Mouse (Mus musculus) B cell, adult 2 months (primary cell): ENCODE results near the gene Hes2.
A peak's percentile ranks its signal among the peaks of the same experiment; 100 is the strongest.

Source experiments
- DNase-seq, 2 experiments: peaks; one replicate each; pipeline ENCODE4 v3.0.0; 2022

Gene Hes2

DNA sequence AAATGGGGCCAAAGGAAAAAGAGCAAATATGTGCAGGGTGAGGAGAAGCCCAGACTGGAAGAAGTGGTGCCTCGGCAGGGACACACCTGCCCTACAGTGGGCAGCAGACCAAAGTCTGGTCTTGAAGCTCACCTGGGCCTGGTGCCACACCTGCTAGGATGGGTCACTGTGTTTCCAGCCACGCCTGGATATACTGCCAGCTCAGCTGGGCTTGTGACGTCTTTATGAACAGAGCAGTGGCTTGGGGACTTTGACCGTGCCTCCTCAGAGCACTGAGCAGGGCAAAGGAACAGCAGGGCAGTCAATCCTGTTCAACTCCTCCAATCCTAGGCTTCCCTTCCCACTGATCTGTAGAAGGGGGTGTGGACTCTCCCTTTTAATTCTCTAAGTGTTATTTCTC lies 2.1 kb downstream of the Hes2 start:
- no peak for DNase-seq

DNA sequence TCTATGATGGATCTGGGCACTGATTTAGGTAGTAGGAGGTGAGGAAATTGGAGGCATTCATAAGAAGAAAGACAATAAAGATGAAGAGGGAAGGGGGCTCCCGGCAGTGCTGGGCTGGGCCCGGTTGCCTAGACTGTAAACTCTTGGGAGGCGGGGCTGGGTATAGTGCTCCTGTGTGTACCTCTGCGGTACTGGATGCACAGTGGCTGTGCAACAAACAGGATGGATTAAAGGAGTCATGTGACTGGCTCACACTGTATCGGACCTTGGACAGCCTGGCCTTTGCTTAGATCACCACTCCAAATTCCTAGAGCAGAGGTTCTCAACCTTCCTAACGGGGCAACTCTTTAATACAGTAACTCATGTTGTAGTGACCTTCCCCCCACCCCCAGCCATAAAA lies 2.9 kb downstream of the Hes2 start:
- DNase-seq, result no peak

DNA sequence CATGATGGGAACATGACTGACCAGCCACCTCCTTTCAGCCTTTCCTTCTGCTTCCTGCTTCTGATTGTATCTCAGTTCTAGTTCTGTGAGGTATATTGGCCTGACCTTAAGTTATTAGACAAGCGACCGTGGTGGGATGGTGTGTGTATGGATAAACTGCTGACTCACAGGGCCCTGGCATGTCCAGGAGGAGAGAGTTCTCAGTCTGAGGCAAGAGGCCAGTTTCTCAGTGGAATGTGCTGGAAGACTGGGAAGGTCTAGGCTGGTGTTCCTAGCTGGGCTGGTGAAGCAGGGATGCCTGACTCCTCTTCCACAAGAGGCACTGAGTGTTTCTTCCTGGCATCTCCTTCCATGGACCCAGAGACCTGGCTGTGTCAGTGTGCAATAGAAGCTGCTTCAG lies 4.1 kb downstream of the Hes2 start:
- DNase-seq, result no peak

DNA sequence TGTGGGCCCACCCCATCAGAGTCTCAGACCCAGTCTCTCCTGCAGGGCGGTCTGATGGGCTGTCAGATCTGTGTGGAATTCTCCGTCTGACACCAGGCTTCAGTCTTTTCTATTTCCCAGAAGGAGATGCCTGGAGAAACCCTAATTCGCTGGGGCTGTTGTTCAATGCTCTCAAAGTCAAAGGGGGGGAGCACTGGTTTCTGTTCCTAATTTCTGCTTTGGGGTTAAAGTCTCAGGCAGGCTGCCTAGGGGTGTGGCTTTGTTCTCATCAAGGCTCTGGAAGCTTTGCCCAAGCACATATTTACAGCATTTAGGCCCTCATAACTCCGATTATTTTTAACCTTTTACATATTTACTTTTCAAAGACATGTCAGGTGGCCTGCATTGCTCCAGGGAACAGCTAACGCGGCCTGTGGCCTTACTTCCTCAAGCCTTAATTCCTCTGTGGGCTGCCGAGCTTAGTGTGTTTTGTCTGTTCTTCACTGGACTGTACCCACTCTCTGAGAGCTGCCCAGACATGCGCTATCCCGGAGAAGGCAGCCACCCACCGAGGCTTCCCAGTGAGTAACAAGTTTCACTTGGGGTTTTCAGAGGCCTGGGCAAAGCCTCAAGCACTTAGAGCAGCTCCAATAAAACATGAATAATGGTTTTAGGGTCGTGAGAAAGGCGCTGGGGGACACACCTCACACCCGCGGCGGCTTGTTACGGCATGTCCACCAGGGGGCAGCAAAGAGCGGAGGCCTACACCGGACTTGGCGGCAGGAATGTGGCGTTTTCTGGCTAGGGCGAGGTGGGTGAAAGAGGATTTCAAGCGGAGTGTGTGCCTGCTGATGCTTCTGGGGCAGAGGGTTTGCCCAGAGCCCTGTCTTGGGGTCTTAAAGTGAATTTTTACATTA lies 6.6 kb downstream of the Hes2 start:
- peak; percentile 87 to 89 for DNase-seq

DNA sequence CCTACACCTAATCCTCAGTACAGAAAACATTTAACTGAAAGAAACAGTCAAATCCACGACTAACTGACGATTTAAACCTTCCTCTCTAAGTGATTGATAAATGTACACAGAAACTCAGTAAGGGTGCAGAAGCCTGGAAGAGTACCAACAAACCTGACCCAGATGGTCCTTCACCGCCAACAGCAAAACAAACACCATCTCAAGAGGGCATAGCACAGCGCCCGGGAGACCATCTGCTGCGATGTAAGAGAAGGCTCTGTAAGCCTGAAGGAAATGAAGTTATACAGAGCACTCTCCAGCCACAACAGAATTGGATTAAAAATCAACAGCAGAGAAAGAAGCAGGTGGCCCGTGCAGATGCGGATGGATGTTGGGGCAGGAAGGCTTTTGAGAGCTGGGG lies 9.4 kb downstream of the Hes2 start:
- DNase-seq, result no peak

DNA sequence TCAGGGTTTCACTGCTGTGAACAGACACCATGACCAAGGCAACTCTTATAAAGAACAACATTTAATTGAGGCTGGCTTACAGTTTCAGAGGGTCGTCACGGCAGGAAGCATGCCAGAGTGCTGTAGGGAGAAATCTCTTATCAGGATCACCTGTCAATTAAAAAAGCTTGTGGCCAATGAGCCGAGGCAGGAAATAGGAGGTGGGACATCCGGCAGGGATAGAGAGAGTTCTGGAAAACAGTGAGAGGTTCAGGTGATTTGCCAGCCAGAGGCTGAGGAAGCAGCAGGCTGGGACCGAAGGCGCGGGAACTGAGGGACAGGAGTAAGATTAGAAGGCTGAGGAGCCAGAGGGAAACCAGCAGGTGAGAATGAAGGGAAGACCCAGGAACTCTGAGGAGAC lies 10.4 kb downstream of the Hes2 start:
- DNase-seq, result no peak

DNA sequence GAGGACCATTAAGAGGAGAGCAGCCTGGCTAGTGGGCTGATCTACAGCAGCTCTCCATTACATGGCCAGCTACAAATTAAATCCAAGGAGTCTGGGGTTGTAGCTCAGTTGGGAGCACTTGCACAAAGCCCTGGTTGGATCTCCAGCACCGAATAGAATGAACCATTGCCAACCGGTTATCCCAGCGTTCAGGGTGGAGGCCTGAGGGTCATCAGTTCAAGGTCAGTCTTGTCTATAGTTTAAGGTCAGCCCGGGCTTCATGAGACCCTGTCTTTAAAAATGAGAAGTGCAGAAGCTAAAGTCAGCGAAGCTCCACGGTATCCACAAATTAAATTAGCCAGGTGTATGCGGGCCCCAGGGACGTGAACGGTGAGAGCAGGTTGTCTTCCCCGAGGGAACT lies 11.6 kb downstream of the Hes2 start:
- no peak for DNase-seq

DNA sequence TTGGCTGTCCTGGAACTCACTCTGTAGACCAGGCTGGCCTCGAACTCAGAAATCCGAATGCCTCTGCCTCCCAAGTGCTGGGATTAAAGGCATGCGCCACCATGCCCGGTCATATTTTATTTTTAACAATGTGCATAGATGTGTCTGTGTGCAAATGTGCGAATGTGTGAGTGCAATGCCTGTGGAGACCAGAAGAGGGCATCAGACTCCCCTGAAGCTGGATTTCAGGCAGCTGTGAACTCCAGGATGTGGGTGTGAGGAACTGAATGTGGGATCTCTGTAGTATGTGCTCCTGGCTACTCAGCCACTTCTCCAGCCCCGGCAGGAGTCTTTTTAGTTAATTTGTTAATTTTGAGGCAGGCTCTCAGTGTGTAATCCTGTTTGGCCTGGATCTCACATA lies 12.9 kb downstream of the Hes2 start:
- DNase-seq, result peak; percentile 19 to 23

DNA sequence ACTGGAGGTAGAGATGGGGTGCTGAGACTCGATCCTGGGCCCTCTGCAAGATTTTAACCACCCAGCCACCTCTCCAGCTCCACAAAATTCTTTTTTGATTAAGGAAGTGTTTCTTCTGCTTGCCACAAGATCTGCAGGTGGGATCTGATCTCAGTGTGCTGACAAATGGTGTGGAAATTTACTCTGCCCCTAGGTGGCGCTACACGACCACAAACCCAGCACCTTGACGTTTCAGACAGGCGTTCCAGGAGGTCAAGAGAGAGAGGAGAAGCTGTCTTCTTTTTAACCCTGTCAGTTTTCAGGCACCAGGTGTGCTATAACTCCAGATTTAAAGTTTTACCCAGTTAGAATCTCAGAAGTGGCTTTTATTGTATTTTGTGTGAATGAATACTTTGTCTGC lies 14.4 kb downstream of the Hes2 start:
- peak; percentile 90 to 92 for DNase-seq

DNA sequence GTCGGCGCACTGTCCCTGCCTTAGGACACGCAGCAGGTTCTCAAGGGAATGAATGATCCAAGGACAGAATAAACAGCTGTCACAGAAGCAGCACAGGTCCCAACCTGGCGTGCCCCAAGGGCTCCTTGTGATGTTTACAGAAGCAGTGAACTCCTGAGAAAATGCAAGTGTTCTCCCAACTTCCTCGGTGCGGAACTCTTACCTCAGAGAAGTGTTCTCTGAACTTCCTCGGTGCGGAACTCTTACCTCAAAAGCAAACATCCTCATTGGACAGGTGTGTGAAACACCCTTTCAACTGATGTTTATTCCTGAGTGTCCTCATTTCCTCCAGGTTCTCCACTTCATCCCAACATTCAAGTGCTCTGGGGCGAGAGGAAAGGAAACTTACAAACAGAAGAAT lies 15.3 kb downstream of the Hes2 start:
- DNase-seq, result no peak

DNA sequence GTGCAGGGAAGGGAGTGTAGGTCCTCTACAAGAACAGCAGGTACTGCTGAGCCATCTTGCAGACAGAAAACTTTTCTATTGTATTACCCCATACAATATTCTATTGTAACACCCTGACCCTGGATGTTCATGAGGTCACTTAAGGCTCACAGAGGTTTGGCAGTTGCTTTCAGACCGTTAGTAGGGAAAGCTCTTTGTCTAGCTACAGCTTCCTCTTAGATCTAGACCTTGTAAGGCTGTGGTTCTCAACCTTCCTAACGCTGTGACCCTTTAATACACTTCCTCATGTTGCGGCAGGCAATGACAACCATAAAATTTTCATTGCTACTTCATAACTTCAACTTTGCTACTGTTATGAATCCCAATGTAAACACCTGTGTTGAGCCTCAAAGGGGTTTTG lies 18.0 kb downstream of the Hes2 start:
- no peak for DNase-seq

DNA sequence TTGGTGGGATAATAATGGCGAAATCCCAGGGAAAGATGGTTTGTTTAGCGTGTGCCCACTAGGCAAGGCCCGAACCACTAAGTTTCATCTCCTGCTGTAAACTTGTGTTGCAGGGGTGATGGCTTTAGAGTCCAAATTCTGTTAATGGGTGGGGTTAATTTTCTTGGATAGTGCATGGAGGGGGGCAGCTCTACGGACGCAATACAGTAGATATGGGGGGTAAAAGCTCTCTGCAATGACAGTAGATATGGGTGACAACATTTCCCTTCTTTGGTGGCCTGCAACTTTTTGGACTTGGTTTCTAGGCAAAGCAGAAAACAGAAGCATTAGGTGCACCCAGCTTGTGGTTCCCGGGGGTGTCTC lies 18.5 kb downstream of the Hes2 start:
- DNase-seq, result no peak

DNA sequence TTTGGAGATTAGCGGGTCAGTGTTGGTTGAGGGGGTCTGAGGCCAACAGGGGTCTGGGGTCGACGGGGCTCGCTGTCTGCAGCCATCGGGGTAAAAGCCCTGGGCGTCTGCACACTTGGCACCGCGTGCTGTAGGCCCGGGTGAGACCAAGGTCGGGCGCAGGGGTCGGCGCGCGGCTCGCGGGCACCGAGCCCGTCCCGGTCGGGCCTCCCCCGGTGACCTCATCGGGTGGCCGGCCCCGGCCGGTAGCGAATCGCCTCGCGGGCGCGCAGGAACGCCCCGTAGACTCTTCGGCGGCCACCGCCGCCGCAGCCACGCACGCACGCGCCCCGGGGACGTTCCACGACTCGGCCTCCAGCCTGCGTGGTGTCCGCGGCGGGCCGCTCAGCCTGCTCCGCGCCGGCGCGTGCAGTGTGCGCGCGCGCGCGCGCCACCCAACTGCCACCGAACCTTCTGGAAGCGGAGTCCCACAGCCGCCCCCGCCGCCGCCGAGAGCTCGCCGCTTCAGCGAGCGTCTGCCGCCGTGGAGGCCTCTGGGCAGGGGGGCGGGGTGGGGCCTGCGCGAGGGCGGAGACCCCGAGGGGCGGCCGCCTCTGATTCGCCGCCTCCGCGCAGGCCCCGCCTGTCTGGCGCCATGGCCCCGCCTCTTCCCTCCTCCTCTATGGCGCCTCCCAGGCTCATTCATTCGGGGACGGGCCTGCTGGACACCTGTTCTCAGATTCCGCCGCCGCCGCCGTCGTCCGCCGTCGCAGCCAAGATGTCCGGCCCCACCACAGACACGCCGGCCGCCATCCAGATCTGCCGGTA lies 19.1 kb downstream of the Hes2 start, which contains the start of gene Acot7:
TSS of gene Acot7 (plus strand) at position 598 of the 807 bp plus-strand sequence.
- peak; percentile 93 to 94 for DNase-seq

DNA sequence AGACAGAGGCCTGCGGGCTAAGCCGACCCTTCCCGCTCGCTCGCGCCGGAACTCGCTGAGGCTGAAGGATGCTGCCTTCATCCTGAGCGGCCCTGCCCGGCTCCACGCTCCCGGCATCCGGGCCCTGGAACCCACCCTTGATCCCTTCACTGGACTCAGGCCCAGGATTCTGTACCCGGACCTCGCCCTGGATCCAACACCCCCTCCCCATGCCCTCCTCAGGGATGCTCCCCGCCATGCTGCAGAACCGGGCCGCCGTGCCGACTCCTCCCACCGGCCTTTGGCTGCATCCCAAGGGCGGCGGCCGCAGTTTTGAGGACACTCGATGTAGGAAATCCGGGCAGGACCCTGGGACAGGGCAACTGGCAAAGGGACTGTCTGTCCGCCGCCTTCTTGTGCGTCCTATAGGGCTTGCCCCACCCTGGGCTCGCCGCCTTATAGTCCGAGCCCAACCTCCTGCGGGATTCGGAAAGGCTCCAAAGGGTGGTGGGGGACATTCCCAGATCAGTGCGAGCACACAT lies 19.7 kb downstream of the Hes2 start:
- peak in 1 of 2 experiments; percentile 24 for DNase-seq

DNA sequence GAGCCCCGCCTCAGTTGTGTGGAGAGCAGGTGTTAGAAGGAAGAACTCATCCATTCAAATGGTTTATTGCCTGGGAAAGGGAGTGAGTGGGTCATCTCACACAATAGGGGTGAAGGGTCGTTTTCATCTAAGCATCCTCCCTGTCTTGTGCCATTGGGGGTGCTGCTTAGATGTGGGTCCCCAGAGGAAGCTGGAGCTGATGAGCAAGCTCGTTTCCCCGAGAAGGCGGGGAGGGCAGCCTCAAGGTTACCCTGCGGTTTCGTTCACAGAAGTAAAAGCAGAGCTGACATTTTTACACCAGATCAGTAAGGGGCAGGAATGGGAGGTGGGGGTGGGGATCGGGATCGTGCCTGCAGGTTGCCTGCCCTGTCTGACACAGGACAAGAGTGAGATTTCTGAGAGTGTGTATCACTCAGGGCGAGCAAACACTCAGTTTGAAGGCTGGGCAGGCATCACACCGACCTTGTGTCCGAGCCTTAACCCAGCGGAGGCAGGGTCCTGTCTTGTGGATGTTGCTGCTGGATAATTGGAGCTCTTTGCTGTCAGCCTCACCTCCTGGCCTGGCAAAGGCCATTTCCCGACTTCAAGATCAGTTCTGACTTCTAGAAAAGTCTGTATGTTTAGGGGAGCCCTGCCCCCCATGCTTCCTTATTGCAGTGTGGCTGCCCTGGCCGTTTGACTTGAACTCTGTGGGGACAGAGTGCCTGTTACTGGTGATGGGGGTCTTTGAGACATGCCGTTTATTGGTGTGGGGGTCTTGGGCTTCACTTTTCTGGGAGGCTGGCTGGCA lies 20.4 kb downstream of the Hes2 start:
- no peak for DNase-seq

DNA sequence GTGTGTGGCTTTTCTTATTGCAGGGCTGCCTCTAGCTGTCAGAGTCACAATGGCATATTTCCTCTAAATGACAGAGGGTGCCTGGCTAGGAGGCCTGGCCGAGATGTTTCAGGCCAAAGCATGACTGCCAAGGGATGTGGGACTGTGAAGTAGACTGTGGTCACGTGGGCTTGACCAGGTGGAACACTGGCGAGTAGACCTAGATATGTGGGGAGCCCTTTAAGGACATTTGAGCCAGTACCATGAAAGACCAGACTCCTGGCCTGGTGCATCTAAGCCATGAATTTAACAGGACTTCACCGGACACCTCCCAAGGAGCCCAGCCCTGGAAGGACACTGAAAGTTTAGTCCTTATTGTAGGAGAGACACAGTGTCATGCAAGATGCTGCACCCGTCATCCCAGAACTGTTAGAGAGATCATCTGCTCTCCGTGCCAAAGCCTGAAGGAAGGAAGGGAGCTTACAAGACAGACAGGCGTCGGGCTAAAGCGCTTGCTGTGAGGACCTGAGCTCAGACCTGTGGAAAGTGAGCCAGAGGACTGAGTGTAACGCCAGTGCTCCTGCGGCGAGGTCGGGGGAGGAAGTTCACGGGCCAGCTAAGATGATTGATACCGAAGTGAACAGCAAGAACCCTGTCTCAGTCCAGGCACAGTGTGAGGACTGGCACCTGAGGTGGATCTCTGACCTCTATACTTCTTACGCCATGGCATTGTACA lies 21.4 kb downstream of the Hes2 start:
- no peak for DNase-seq

DNA sequence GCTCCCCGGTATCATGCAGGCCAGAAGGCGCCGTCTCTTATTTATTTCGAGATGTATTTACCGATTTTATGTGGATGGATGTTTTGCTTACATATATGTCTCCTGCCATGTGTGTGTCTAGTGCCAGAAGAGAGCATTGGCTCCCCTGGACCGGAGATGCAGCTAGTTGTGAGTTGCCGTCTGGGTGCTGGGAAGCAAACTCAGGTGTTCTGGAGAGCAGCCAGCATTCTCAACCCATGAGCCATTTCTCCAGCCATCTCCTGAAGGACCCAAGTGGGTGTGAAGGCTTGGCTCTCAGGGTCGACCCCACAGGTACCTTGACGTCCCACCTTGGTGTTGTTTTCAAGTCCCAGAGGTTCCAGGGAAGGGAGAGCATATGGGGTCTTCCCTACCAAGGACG lies 23.5 kb downstream of the Hes2 start:
- no peak for DNase-seq

DNA sequence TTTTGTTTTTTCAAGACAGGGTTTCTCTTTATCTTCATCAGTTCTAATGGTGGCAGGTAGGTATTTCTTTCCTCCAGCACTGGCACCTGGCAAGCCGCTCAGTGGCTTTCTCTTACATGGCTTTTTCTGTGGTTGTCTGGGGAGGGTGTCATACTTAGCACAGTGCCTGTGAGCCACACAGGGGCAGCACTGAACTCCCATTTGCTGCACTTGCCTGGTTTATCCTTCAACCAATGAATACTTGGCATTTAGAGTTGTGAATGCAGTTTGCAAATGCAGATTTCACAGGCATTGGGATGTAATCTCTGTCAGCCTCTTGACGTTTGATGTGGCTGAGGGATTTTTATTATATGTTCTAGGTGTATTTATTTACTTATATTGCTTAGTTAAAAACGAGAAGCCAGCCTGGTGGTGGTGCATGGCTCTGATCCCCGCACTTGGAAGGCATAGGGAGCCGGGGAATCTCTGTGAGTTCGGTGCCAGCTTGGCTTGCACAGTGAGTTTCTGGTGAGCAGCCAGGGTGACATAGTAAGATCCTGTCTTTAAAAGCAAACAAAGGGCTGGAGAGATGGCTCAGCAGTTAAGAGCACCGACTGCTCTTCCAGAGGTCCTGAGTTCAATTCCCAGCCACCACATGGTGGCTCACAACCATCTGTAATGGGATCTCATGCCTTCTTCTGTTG lies 25.8 kb downstream of the Hes2 start:
- no peak for DNase-seq

DNA sequence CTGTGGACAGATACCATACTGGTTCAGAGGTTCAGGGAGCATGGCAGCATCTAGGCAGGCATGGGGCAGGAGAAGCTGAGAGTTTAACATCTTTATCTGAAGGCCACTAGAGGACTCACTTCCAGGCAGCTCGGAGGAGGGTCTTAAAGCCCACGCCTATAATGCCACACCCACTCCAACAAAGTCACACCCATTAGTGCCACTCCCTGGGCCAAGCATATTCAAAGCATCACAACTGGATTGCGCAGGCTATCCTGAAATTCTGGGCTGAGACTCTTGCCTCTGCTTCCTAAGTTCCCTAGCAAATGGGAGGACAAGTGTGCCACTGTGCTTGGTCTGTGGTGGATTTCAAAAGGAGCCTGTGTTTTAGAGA lies 26.5 kb downstream of the Hes2 start:
- DNase-seq, result no peak

DNA sequence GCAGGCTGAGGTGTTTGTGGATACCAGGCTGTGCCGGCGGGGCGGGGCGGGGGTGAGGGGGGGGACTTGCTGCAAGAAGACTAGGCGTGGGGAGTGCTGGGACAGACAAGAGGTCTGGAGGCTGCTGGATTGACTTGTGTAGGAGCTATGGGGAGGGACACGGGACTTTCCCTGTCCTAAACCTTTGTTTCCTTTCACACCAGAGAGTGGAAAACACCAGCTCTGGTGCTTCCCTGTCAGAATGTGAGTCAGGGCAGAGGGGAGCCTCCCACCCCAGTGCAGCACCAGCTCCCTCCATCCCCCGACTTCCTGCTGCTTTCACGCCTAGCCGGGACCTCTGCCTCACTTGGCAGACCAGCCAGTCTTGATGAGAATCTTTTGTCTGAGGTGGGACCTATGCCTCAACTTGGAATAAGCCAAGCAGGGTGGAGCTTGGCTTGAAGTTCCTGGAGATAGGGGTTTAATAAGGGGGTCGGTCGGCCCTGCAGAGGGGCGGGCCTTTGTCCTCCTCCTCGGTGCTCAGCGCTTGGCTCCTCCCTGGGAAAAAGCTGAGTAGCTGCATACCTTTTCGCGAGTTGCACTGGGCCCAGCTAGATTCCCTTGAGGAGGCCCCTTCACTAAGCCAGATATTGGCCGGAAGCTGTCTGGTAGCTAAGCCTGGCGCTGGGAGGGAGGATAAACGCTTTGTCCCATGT lies 27.0 kb downstream of the Hes2 start:
- no peak for DNase-seq
